Mouse (Mus musculus): ENCODE data around the gene Rsu1.
A peak's percentile ranks its signal among the peaks of the same experiment; 100 is the strongest.
"Not testable (repeated sequence)": the region's sequence is repeated elsewhere in the genome, so short reads cannot be mapped to it uniquely, and the experiment has no call there.

Gene Rsu1

DNA sequence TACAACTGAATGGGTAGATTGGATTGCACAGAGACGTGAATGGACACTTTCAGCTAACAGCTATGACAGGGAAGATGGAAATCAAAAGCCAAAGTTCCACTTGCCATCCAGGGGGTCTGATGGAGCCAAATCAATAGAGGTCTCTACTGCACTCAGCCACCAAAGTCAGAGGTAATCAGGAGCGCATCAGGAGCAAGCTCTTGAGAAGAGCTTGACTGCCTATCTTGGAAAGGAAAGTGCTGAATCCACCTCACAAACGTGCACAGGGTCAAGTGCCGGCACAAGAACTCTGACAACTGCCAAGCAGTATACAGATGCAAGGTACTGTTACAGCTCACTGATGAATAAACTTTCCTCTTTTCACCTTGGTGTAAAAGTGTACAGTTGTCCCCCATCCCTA, 47.8 kb downstream of the Rsu1 start:
- DNase-seq, result no peak

DNA sequence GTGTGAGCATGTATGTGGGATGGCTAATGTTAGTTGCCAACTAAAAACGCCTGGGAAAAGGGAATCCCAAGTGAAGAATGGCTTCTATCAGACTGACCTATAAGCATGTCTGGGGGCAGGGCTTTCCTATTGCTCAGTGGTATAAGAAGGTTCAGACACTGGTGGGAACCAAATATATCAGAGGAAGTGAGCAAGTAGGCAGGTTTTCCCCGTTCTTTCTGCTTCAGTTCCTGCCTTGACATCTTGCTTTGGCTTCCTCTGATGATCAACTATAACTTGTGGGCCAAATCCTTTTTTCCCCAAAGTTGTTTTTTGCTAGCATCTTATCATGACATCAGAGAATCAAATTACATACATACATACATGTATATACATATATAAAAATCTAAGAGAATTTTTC, 51.1 kb downstream of the Rsu1 start:
- DNase-seq, result no peak

DNA sequence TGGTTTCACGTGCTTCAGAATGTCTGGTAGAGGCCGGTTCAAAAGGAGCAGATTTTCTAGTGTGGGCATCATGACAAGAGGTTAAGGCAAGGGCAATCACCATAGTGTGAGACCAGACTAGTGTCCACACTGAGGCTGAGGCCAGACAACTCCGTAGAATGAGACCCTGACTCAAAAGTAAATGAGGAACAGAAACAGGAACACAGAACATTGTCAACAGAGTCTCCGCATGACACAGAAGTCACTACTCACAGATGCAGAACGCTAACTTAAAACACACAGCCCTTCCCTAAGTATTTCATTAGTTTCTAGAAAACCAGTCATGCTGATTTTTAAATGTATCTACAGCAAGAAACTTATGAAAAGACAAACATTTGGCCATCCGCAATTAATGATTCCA, 53.1 kb downstream of the Rsu1 start:
- DNase-seq, result no peak

DNA sequence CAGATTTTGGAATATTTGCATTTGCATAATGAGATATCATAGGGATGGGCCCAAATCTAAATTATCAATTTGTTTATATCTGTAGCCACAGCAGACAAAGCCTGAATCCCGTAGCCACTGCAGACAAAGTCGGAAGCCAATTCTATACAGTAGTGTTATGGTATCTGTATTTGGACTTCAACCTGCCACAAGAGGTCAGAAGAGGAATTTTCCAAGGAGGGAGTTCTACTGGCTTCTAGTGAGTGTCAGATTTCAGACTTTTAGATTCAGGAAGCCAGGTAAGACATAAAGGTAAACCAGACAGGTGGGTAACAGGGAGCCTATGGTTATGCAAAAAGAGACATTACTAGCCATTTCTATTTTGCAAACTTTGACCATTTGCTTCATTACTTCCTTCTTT, 64.4 kb downstream of the Rsu1 start:
- DNase-seq, result no peak

DNA sequence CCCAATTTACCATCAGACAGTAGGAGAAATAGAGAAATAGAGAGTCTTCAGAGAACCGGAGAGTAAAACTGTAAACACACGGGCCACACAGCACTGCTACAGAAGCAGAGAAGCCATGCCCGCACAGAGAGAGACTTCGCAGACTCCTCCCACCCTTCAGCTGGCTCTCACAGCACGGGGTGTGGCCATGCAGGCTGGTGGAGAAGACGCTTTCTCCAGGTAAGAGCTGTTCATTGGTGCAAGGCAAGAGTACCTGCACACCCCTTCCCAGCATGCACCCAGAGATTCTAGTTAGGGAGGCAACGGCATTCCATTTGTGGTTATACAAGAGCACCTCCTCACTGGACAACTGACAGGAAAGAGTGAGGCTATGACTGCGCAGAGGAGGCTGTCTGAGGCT, 64.8 kb downstream of the Rsu1 start:
- peak; percentile 75 for DNase-seq

DNA sequence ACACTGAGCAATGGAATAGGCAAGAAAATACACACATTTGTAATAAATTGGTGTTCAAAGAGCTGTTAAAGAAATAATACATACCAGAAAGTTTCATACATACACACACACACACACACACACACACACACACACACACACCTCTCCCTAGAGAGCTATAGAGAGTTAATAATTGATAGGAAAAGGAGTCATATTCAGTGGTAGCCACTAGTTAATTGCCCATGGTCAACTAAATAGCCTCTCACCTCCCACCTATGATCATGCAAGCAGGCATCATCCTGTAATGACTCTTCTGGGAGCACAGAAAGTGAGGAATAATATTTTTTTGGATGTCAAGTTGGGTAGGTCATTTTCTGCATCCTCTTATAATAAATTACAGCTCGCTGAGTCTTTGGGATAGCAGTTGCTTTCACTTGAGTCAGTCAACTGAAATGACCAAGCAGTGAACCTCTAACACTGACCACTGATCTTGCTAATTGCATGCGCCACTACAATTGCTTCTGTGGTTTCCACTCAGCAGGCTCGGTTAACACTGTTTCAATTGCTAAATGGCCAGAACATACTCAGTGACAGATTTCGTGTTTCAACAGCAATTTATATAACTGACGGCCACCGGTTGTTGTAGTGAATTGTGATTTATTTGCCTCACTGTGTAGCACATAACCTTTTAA, 68.3 kb downstream of the Rsu1 start:
- no peak for DNase-seq

DNA sequence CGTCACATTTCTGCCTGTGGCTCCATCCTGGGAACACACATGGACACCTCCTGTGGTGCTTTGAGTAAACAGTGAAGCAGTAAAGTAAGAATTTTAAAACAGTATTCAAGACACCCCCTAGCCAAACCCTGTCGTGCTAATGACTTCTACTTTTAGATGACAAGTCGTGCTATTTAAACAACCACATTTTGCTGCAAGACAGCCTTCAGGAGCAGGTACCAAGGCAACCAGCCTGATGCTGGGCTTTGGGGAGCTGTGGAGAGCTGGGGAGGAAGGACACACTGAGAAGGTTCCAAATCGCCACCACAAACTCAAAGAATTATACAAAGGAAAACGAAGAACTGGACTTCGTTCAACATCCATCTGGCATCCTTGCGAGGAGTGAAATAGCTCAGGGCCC, 71.5 kb downstream of the Rsu1 start:
- no peak for DNase-seq

DNA sequence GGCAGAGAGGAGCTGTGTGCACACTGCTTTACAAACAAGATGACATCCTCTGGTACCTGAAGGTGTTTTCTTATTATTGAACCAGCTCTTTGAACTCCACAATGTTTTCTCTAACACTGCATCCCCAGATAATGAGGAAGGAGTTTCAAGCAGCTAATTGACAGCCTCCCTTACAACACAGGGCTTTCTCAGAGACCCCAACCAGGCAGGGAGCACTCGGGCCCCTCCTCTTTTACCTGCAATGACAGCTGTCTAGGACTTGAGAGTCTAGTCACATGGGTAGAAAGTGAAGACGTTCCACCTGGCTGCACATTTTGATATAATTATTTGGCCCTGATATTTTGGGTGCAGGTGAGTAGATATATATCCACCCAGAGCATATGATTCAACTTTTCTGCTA, 72.2 kb downstream of the Rsu1 start:
- DNase-seq, result no peak

DNA sequence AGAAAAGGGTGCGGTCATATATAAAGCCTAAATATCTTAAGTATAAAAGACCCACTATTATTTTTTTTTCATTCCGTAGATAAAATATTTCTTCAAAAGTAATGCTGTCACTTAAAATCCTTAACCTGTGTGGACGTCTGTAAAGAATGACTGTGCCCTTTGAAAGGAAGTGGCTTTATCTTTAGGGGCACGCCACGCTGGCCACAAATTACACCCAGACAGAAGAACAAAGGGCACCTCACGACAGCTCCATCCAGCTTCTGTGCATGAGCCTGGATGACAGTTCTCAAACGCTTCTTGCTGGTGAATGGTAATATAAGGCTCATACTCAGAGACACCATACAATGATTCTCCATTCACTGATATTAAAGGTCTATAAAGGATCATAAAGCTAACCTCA, 75.7 kb downstream of the Rsu1 start:
- no peak for DNase-seq

DNA sequence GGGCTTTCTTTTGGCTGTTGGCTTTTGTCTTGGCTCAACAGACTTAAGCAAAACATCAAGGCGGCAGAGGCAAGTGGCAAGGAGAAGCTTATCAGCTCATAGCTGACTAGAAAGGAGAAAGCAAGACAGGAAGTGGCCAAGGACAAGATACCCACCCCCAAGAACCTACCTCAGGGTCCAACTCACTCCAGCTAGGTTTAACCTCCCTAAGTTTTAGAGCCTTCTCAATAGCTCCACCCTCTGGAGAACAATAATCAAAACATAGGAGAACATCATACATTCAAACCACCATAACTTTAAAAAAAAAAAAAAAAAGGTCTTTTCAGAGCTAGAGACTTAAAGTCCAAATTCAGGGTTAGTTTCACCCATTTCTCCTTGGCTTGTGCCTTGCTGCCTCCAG, 79.1 kb downstream of the Rsu1 start:
- no peak for DNase-seq

DNA sequence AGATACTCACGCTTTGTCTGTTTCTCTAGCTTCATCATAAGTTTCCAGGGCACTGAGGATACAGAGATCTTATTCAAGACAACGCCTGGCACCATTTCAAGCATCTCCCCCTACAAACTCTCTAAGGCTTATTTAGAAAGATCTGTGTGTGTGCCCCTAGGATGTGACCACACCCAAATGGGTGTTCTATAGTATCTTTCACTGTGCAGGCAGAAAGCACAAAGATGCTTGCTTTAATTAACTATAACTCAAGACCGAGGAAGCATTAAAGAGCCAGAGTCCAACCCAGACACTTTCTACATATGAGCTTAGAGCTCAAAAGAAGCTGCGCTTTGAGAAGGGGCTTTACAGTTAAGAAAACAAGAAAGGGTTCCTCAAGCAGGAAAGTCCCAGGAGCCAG, 80.4 kb downstream of the Rsu1 start:
- DNase-seq, result no peak

DNA sequence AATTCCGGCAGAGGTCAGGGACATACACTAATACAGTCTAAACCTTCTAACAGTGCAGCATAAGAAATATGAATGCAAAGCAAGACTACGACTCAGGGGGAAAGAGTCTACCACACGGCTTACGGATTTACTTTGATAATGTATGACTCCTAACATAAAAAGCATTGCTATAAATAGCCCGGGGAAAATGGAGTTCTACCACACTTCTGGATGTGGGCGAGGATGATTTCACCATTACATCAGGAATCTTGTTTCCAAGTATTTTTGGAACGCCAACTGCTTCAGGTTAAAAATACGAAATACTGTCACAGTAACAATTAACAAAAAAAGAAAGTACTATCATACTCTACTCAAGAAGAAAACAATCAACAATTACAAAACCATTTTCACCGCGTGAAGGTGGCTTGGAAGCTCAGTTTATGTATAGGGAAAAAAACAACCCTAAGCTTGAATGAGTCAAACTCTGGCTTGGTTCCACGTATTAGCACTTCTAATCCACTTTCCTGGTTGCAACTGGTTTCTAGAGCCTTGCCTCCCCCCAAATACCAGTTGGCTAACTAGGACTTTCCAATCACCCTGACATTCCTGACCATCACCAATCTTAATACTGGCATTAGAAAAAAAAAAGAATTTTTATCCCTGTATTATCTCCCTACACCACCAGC, 82.3 kb downstream of the Rsu1 start:
- no peak for DNase-seq

DNA sequence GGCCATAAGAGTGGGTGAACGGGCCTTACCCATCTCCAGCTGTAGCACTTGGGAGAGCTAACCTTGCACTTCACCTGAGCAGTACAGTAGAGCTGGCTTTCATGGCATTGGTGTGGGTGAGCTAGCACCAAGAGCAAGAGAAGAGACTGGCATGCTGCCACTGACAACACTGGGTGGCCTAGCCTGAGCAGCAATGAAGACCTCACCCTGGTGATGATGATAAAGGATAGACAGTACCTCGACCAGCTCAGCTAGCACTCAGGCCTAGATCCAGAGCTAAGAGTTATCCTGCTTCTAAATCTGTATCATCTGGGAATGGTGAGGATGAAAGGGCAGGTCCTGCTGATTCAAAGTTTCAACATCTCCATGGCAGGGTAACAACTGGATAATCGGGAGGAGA, 88.1 kb downstream of the Rsu1 start:
- DNase-seq, result no peak

DNA sequence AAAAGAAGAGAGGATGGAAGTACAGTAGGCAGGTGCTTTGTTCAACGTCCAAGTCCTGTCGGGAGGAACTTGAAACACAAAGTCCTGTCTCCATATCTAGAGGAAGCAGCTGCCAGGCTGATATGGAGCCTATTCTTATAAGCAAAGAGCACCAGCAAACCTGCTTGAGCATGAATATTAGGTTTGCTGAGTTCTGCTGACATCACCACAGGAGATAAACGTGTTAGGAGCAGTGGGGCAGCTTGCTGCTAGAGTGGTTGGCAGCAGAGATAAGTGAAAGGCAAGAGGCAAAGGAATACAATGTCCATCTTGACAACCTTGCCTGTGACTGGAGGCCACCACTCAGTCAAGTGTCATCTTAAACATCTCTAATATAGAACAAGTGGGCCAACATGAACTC, 89.3 kb downstream of the Rsu1 start:
- DNase-seq, result not testable (repeated sequence)

DNA sequence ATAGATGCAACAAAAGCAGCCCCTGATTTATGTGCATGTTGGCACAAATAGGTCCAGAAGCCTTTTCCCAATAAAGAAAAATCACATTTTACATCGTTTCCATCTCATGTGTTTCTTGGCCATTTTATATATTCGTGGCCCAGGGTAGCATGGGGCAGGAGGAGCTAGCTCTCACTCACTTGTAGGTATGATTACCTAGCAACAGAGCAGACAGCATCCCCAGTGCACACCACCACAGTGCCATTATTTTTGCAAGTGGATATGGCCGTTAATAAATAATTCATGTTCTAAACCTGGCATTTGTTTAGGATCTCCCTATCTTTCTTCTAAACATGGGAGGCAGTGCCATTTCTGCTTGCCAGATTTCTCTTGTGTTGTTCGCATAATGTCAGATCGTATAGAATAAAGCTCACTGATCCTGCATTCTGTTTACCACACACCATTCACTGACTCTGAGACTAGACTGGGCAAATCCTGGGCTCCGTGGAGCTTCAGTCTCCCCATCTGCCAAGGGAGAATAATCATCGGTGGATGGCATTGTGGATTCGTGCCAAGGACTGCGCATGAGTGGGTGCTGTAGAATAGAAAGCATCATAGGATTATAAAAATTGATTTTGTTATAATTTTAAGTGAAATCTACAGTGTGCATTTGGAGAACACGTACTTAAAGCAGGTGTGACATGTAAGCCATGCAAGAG, 93.4 kb downstream of the Rsu1 start:
- DNase-seq, result no peak

DNA sequence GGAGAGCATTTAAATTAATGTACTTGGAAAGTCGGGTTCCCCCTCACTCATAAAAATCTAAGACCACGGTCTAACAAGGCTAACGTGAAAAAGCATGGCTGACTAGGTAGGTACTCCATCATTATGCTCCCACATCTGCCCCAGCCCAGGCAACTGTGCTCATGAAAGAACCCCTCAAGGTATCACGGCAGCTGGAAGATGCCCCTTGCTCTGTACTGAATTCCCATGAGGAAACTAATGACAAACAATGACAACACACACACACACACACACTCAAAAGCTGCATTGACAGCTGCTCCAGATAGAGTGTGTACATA, 95.0 kb downstream of the Rsu1 start:
- no peak for DNase-seq

DNA sequence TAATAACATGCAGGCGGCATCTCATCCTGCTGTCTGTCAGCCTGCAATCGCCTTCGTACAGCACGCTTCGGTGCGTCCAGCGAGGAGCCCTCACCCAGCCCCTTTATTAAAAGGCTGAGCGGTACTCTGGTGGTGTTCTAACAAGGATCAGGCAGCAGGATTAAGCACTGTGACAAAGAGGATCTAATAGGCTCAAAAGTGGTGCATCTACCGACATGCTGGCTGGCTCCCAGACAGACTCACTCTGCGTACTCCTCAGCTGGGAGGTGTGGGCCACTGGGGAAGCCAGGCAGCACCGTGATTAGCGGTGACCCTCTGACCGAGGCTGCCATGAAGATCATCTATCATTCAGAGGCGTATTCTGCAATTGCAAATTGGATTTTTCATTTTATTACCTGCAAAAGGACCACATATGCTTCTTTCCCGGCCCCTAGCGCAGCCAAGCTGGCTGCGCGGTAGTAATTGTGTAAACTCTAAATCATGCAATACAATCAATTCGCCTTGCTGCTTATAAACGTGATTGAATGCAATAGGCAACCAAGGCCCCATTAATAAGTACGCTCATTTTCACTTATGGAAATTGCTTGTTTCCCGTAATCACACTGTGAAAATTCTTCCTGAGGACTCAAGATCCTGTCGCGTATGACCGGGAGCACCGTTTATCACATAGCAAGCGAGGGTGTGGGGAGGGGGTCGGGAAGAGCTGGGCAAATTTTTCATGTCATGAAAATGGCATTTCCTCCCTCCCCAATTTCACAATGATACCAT, 95.5 kb downstream of the Rsu1 start:
- DNase-seq, result no peak

DNA sequence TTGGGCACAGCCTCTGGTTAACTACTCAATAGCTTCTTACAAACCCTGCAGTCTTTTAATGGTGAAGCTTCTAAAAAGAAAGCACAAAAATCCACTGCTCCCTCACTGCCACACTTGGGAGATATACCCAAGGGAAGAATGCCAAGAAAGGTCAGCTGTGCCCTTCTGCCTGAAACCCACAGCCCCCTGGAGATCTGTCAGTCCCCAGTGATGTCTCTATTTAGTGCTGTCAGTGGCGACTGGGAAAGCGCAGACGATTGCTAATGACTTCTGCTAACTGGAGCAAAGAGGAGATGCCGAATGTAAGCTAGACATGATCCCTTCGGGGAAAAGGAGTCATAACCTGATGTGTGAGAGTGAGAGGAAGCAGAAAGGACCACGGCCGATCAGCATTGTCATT, 96.8 kb downstream of the Rsu1 start:
- DNase-seq, result no peak

DNA sequence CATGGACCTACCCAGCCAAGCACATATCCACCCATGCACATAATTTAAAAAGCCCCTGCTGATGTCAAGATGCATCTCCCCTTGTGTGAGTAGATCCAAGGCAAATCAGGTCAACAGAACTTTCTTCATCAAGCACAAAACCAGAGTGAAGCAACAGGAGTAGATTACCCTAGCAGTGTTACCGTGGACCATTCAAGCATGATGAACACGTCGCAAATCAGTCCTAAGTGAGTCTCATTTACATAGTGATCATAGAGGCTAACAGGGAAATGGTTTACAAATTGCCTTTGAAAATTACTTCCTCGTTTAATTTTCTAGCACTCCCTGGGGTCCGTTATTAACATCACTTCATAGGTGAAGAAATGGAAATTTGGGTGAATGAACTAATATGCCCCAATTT, 100.6 kb downstream of the Rsu1 start:
- DNase-seq, result no peak

DNA sequence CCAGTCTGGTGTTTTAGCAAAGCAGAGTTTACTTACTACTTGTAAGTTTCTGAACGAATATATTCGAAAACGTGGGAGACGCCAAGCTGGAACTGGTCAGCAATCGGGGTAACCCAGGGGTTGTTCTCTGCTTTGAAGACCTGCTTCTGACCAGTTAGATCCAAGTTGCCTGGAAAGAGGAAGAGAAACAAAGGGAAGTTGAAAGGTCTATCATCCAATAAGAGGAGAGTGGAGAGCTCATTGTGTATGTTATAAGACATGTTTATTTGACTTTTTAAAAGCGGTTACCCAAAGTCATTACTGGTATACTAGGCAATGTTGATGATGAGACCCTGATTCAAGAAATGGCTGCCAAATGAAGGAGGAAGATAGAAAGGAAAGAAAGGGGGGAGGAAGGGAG, 101.3 kb downstream of the Rsu1 start:
- no peak for DNase-seq

DNA sequence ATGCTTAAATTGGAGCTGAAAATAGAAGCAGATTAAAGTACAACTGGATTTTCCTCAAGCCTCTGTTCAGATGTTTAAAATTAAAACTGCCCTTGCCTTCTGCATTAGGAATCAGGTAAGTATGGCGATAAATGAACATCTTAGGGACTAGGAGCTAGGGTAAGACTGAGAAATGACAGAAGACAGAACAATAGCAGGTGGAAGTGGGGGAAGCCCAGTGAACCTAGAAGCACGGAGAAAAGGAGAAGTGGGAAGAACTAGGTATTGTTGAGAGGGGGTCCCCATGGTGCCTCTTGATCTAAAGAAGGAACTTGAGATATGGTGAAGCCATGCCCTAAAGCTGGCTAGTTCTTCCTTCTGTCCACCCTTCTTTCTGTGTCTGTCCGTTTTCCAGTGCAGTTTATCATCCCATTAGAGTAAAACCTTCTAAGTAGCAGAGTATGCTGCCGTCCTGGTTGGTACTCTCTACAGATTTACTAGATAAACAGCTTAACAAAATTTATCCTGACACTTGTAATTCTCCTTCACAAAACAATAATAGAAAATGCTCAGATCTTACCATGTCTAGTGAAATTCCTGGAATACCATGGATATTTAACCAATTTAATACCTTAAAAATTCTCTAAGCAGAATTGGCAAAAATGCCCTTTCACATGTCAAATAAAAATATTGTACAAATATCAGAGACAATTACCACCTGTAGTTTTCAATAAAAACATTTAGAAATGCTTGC, 101.9 kb downstream of the Rsu1 start:
- no peak for DNase-seq

DNA sequence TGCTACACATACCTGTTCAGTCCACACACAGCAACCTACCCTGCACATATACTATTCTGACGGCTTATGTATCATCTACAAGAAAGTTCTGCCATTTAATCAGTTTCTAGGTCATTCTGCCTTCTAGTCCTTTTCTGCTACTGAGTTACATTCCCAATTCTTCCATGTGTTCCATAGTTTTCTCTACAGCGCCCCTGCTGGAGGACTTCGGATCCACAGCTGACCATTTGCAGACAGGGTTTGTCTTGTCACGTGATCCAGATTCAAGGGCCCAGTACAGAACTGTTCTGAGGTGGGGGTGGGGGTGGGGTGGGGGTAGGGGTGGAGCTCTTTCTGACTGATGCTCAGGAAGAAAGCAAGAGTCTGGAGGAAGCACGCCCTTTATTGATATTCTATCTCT, 102.5 kb downstream of the Rsu1 start:
- DNase-seq, result peak; percentile 61

DNA sequence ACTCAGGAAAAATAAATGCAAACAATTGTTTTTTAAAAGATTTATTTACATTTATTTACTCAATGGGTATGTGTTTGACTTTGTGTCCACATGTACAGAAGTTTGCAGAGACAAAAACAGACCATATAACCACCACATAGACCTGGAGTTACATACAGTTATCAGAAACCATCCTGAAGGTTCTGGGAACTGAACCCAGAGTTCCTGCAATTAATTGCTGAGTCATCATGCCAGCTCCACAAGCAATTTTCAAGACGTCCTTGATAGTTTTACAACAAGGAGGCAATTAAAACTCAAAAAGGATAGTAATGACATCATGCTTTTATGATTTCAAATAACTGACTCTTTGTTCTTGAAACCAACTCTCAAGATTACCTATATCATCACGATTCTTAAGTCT, 109.5 kb downstream of the Rsu1 start:
- DNase-seq, result no peak
